ENCODE assay signal across 1 mouse cellular context in the genomic region with DNA sequence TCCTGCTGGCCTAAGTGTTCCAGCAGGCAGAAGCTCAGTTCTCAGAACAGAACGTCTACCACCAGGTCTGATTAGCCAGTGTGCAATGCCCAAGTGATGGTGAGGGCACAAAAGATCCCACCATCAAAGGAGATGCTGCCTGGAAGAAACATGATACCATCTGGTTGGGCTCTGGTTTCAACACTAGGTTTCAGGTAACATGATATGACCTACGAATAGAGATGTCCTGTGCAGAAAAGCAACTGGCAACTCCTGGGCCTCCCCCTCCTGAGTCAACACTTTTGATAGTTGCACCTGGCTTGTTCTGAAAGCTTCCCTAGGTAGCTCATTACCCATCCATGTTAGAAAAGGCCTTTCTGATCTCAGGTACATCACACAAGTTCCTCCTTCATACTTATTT.
TF ChIP-seq lines count a peak whose summit lies in the region.

No protein-coding gene starts in this region.

TF ChIP-seq in CH12.LX, 34 proteins besides CTCF, POLR2A, EP300 and RAD21 (continued from another document):
- TF ChIP-seq USF1 (IDR thresholded peaks at IDR 0.05; ENCODE audit: low read depth, low read length): no peak
- no peak for TF ChIP-seq E2F4 (IDR thresholded peaks at IDR 0.05; ENCODE audit: insufficient replicate concordance, low read depth, low read length)
- no peak for TF ChIP-seq KAT2A (IDR thresholded peaks at IDR 0.05; ENCODE audit: insufficient replicate concordance, low read length)
- no peak for TF ChIP-seq CHD2 (IDR thresholded peaks at IDR 0.05; ENCODE audit: low read length)
- 0 out of 2 replicates have a peak, but pooled peaks have one; percentile 34 for TF ChIP-seq RCOR1 (conservative IDR thresholded peaks at IDR 0.05; ENCODE audit: low read depth, low read length)
- no peak for TF ChIP-seq ZC3H11A (IDR thresholded peaks at IDR 0.05; ENCODE audit: low read depth, low read length)
- TF ChIP-seq TBP (conservative IDR thresholded peaks at IDR 0.05; ENCODE audit: low read depth, low read length): no peak
- no peak for TF ChIP-seq USF2 (conservative IDR thresholded peaks at IDR 0.05; ENCODE audit: low read depth, low read length)
- TF ChIP-seq PAX5 (IDR thresholded peaks at IDR 0.05; ENCODE audit: low read length): no peak
- TF ChIP-seq ETS1 (conservative IDR thresholded peaks at IDR 0.05; ENCODE audit: low read depth, low read length): peak; percentile 73
- TF ChIP-seq HCFC1 (IDR thresholded peaks at IDR 0.05; ENCODE audit: low read depth, low read length): no peak
- no peak for TF ChIP-seq JUN (IDR thresholded peaks at IDR 0.05; ENCODE audit: insufficient read depth, low read depth, low read length)
- no peak for TF ChIP-seq CHD1 (IDR thresholded peaks at IDR 0.05; ENCODE audit: low read depth, low read length)
- TF ChIP-seq NRF1 (IDR thresholded peaks at IDR 0.05; ENCODE audit: low read depth, low read length): 0 out of 2 replicates have a peak, but pooled peaks have one; percentile 23
- no peak for TF ChIP-seq NELFE (IDR thresholded peaks at IDR 0.05; ENCODE audit: low read depth, low read length)
- TF ChIP-seq ZMIZ1 (IDR thresholded peaks at IDR 0.05; ENCODE audit: low read depth, low read length): no peak
- peak; percentile 94 for TF ChIP-seq MAFK (IDR thresholded peaks at IDR 0.05; ENCODE audit: insufficient replicate concordance, low read length)
- peak; percentile 38; the same call in 1 of the 2 replicates for TF ChIP-seq MXI1 (IDR thresholded peaks at IDR 0.05; ENCODE audit: low read depth, low read length)
- TF ChIP-seq ZKSCAN1 (IDR thresholded peaks at IDR 0.05; ENCODE audit: borderline replicate concordance, low read depth, low read length): no peak
- TF ChIP-seq IRF4 (IDR thresholded peaks at IDR 0.05; ENCODE audit: low read depth, low read length): peak; percentile 54; the same call in 1 of the 2 replicates
- 0 out of 2 replicates have a peak, but pooled peaks have one; percentile 25 for TF ChIP-seq MEF2A (IDR thresholded peaks at IDR 0.05; ENCODE audit: borderline replicate concordance, low read depth, low read length)
- TF ChIP-seq GABPA (IDR thresholded peaks at IDR 0.05; ENCODE audit: insufficient replicate concordance, low read depth, low read length): no peak
- no peak for TF ChIP-seq SMC3 (IDR thresholded peaks at IDR 0.05; ENCODE audit: low read depth, low read length)
- no peak for TF ChIP-seq POLR2AphosphoS2 (IDR thresholded peaks at IDR 0.05; ENCODE audit: low read depth, low read length)
- TF ChIP-seq SIN3A (IDR thresholded peaks at IDR 0.05; ENCODE audit: low read length): peak; percentile 34; the same call in 1 of the 2 replicates
- no peak for TF ChIP-seq MAZ (IDR thresholded peaks at IDR 0.05; ENCODE audit: low read depth, low read length)
- no peak for TF ChIP-seq ZNF384 (IDR thresholded peaks at IDR 0.05; ENCODE audit: low read depth, low read length)
- TF ChIP-seq JUND (conservative IDR thresholded peaks at IDR 0.05; ENCODE audit: low read depth, low read length): no peak
- no peak for TF ChIP-seq MYC (IDR thresholded peaks at IDR 0.05; ENCODE audit: low read depth, low read length)
- no peak for TF ChIP-seq UBTF (IDR thresholded peaks at IDR 0.05; ENCODE audit: low read depth, low read length)
